Mouse (Mus musculus): ENCODE results near the gene Helq. TPM values are rescaled to one million over a fixed set of nuclear protein-coding genes. Genes with fewer than 3 reads are reported as not detected.

Gene Helq
- 1.4 and 2.2 TPM in 2 replicates for polyA plus RNA-seq (2012; rRNA removed)

DNA sequence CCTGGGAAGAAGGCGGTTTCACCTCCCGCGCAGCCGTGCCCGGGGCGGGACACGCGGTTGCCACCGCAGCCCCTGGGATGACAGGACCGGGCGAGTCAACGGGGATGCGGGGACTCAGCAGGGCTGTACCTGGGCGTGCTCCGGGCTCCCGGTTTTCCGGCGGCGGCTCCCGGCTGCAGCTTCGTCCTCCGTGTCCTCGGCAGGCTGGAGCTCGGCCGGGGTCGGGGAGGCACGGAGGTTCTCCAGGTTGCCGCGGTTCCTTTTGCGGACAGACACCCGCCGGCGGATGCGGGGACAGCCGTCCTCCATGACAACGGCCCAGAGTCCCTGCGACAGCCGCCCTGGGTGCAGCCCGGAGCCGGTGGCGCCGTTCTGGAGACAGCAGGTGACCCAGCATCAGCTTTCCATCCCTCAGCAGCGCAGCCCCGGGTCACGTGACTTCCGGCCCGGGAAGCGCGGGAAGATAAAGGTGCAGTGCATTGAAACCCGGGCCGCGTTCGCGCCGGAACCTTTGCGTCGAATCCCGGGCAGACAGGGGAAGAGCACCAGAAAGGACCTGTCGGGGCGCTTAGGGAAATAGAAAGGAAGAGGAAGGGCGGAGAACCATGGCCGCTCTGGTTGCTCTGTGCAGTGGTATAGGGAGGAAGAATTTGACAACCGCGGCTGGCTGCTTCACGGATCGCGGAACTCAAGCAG lies at the start of gene Helq, which contains the start of gene Mrps18c:
Gene Helq, minus strand, starts transcription at position 434 of the 696 bp plus-strand sequence.
Gene Mrps18c, plus strand, starts transcription at position 463 of the 696 bp plus-strand sequence.

DNA sequence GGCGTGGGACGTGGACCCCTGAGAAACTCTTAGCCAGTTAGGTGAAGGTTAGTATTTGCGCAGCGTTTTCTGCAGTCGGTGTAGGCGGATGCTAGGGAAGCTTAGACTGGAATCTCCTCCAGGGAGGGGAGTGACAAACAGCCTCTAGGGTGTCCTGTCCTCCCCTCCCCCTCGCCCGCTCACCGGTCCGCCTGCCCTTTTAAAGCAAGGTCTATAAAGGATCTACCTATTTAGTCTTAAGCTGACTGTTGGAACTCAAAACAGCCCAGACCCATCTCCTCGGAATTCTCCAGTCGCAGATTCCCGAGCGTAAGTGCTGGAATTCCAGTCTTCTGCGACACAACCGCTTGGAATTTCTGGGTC lies 47.1 kb upstream of the Helq start, which contains the start of gene Gpat3:
Gene Gpat3, plus strand, starts transcription at position 229 of the 363 bp plus-strand sequence.

GRCm38 (mm10) chr5:100820483-100821184 lies 22.2 kb upstream of the Helq start, which contains the start of gene Abraxas1:
Abraxas1 (minus strand) TSS chr5:100820965.

DNA sequence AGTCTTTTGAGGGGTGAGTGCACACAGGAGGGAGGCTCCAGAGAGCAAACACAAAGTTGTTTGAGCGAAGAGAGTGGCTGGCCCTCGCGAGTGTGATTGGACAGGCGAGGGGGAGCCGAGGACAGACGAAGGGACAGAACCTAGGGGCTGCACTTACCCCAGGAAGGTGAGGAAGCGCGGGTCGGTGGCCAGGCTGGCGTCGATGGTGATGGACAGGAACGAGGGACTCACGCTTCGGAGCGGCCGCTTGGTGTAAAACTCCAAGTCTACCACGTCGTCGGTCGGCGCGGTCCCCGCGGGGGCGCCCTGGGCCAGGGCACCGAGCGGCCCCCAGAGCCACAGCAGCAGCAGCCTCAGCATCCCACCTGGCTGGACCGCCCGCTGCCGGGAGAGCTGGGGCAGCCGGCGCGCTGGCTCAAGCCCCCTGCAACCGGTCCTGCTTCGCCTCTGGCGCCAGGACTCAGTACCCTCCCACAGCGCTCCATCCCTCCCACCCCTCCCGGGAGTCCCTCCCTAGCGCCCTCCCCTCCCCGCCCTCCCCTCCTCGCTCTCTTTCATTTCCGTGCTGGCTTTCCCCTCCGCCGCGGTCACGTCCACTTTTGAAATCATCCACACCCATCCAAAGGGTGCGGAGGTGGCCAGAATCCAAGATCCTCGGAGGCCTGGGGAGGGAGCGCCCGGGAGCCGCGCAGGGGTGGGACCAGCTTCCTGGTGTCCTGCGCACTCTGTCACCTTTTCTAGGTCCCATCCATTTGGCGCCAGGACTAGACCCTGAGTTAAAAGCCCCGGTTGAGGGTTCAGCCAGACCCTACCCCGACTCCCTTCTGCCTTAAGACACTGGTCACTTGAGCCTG lies 78.9 kb downstream of the Helq start, which contains the start of gene Hpse:
Gene Hpse, minus strand, starts transcription at position 482 of the 854 bp plus-strand sequence.

Other genes with a start within 250 kb of the Helq start
- gene Plac8, start 226.4 kb downstream of the Helq start, polyA plus RNA-seq (2012; rRNA removed): 115 and 151 TPM in 2 replicates
- 53.1 and 141 TPM in 2 replicates for gene Coq2, start 123.5 kb downstream of the Helq start, polyA plus RNA-seq (2012; rRNA removed)
- 2.9 and 10.1 TPM in 2 replicates for gene Hpse, start 78.9 kb downstream of the Helq start, polyA plus RNA-seq (2012; rRNA removed)
- 4.3 and 5.3 TPM in 2 replicates for gene Mrps18c, start within 50 bp of the Helq start, polyA plus RNA-seq (2012; rRNA removed)
- 0.35 and 1.1 TPM in 2 replicates for gene Abraxas1, start 22.4 kb upstream of the Helq start, polyA plus RNA-seq (2012; rRNA removed)
- 0.64 and 0.88 TPM in 2 replicates for gene Gpat3, start 47.1 kb upstream of the Helq start, polyA plus RNA-seq (2012; rRNA removed)

Data from stomach, adult 2 months (tissue).